Mouse (Mus musculus) limb, embryonic 10.5 days (tissue): ENCODE results near the gene Tspo2. TPM values are rescaled to one million over a fixed set of nuclear protein-coding genes. Genes with fewer than 3 reads are reported as not detected.
A peak's percentile ranks its signal among the peaks of the same experiment; 100 is the strongest.
"Not testable (repeated sequence)": the region's sequence is repeated elsewhere in the genome, so short reads cannot be mapped to it uniquely, and the experiment has no call there.

ENCODE experiments used
- DNase-seq: peaks from one replicate; pipeline ENCODE4 v3.0.0-alpha.2; 2017; ENCODE audit warnings: low spot score
- H3K27ac ChIP-seq: fragments of 300-500 bp; sonication (generic); 2 replicates; pipeline ENCODE4 v1.5.1; 2016; ENCODE audit warnings: mild to moderate bottlenecking
- H3K27me3 ChIP-seq: fragments of 300-500 bp; sonication (generic); 2 replicates; pipeline ENCODE4 v1.6.1; 2016; ENCODE audit warnings: low read depth, mild to moderate bottlenecking; ENCODE audit not compliant: poor library complexity, severe bottlenecking
- H3K36me3 ChIP-seq: fragments of 300-500 bp; sonication (generic); 2 replicates; pipeline ENCODE4 v1.6.1; 2016; ENCODE audit warnings: mild to moderate bottlenecking, moderate library complexity
- H3K4me1 ChIP-seq: fragments of 300-500 bp; sonication (generic); 2 replicates; pipeline ENCODE4 v1.6.1; 2016
- H3K4me3 ChIP-seq: fragments of 300-500 bp; sonication (generic); 2 replicates; pipeline ENCODE4 v1.5.1; 2016; ENCODE audit warnings: mild to moderate bottlenecking, moderate library complexity
- H3K9me3 ChIP-seq: fragments of 300-500 bp; sonication (generic); replicated peaks from 2 replicates; pipeline ENCODE4 v1.6.1; 2016; ENCODE audit warnings: mild to moderate bottlenecking
- WGBS: fragments of 180-500 bp; shearing (Covaris S2); methylation state at CpG from one replicate; pipeline ENCODE4 v1.1.7; 2016; 5-methylcytosine and 5-hydroxymethylcytosine counted together
- polyA plus RNA-seq: library from polyadenylated mRNA; unstranded; fragments of >200 nt; fragmentation: Nextera tagmentation; extraction: Ambion mirVana; gene quantifications from 2 replicates; pipeline ENCODE4 v1.2.1, GENCODE M21; 2016

Tspo2 gene
- polyA plus RNA-seq: not detected in 2 replicates

DNA sequence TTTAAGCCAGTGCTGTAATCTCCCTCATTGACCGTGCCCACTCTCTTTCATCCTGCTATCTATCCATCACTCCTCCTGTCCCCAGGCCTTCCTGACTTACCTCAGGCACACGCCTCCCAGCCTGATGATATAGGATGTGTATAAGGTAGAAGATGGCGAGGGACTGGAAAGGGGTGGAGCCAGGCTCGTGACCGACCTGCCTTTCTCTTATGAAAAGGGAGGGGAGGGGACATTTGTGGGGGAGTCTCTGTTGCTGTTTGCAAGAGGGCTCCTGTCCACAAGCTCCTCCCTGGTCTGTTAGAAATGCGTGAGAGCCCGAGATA is at the start of gene Tspo2:
Gene Tspo2 (minus strand): TSS at position 170 of the 323 bp plus-strand sequence.
- 60% methylated on average over 7 of the region's 7 CpGs for WGBS
- peak within 1 kb of the TSS; percentile 4; the same call in 1 of the 2 replicates for H3K27ac ChIP-seq
- H3K4me3 ChIP-seq: no peak within 1 kb of the TSS
- H3K4me1 ChIP-seq: peaks cover 9% of the 10 kb centered on the region; the same call in 1 of the 2 replicates
- H3K9me3 ChIP-seq: no peaks in the 10 kb centered on the region
- no peak for DNase-seq
- no peaks in the 10 kb centered on the region for H3K36me3 ChIP-seq
- H3K27me3 ChIP-seq: peaks cover 3% of the 10 kb centered on the region; the same call in 1 of the 2 replicates

GRCm38 (mm10) chr17:48500846-48501445 is 49.6 kb upstream of the Tspo2 start:
- no peak for DNase-seq
- WGBS: 82% methylated on average over 7 of the region's 7 CpGs
- Histone ChIP-seq H3K4me1 (peaks cover 4% of the 10 kb centered on the region; the same call in 1 of the 2 replicates), H3K36me3 (no peaks in the 10 kb centered on the region), H3K27ac (no peak overlapping the region), H3K9me3 (no peaks in the 10 kb centered on the region), H3K27me3 (no peaks in the 10 kb centered on the region), H3K4me3 (no peak overlapping the region)

GRCm38 (mm10) chr17:48497986-48498385 is 46.7 kb upstream of the Tspo2 start:
- DNase-seq: no peak
- 82% methylated on average over 3 of the region's 3 CpGs for WGBS
- H3K4me3 ChIP-seq: no peak overlapping the region
- peaks cover 5% of the 10 kb centered on the region for H3K4me1 ChIP-seq
- no peaks in the 10 kb centered on the region for H3K36me3 ChIP-seq
- H3K27ac ChIP-seq: no peak overlapping the region
- H3K9me3 ChIP-seq: no peaks in the 10 kb centered on the region
- no peaks in the 10 kb centered on the region for H3K27me3 ChIP-seq

GRCm38 (mm10) chr17:48493986-48494385 is 42.7 kb upstream of the Tspo2 start:
- Histone ChIP-seq H3K4me1 (peaks cover 5% of the 10 kb centered on the region), H3K27me3 (no peaks in the 10 kb centered on the region), H3K36me3 (no peaks in the 10 kb centered on the region), H3K9me3 (no peaks in the 10 kb centered on the region), H3K4me3 (no peak overlapping the region), H3K27ac (no peak overlapping the region)
- DNase-seq: no peak
- 66% methylated on average over 8 of the region's 8 CpGs for WGBS

- H3K9me3 ChIP-seq: no peaks in the 10 kb centered on the region
- no peak overlapping the region for H3K4me3 ChIP-seq
- no peaks in the 10 kb centered on the region for H3K27me3 ChIP-seq
- H3K4me1 ChIP-seq: peaks cover 5% of the 10 kb centered on the region
- WGBS: 55% methylated on average over 7 of the region's 7 CpGs
- H3K36me3 ChIP-seq: no peaks in the 10 kb centered on the region
- DNase-seq: no peak
- no peak overlapping the region for H3K27ac ChIP-seq
Measured at GRCm38 (mm10) chr17:48493582-48493981, 42.3 kb upstream of the Tspo2 start.

DNA sequence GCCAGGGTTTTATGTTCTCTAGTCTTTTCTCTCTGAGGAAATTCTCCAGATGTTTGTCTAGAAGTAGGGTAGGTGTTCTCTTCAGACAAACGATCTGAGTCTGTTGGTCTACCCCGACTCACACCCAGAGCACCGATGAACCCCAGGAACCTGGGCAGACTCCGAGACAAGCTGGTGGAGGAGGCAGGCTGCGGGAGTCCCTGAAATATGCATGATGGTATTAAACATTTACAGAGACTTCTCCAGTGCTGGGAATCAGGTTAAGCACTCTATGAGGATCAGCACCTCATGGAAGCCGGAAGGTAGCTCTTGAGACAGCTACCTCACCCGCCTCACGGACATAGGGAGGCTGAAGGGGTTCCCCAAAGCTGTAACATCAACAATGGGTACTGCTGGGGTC is 41.3 kb upstream of the Tspo2 start:
- Histone ChIP-seq H3K27me3 (no peaks in the 10 kb centered on the region), H3K36me3 (no peaks in the 10 kb centered on the region), H3K4me3 (no peak overlapping the region), H3K4me1 (peaks cover 5% of the 10 kb centered on the region), H3K9me3 (no peaks in the 10 kb centered on the region), H3K27ac (no peak overlapping the region)
- no peak for DNase-seq
- 94% methylated on average over 8 of the region's 8 CpGs for WGBS

DNA sequence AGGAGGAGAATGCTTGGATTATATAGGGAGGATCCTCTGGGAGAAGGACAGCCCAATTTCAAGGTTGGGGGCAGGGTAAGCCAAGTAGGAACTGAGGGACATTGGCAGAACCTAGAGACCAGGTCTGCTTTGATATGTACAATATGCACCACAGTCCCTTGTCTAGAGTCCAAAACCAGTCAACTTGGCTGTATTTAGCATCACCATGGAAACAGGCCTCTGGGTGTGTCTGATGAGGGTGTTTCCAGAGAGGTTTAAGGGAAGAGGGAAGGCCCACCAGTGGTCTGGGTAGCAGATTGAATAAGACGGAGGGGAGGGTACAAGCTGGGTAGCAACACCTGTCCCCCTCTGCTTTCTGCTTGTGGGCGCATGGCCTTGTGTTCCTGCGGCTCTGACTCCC is 38.1 kb upstream of the Tspo2 start:
- Histone ChIP-seq H3K27ac (no peak overlapping the region), H3K4me1 (peaks cover 5% of the 10 kb centered on the region), H3K9me3 (no peaks in the 10 kb centered on the region), H3K4me3 (no peak overlapping the region), H3K27me3 (no peaks in the 10 kb centered on the region), H3K36me3 (no peaks in the 10 kb centered on the region)
- DNase-seq: no peak
- 93% methylated on average over 3 of the region's 3 CpGs for WGBS

DNA sequence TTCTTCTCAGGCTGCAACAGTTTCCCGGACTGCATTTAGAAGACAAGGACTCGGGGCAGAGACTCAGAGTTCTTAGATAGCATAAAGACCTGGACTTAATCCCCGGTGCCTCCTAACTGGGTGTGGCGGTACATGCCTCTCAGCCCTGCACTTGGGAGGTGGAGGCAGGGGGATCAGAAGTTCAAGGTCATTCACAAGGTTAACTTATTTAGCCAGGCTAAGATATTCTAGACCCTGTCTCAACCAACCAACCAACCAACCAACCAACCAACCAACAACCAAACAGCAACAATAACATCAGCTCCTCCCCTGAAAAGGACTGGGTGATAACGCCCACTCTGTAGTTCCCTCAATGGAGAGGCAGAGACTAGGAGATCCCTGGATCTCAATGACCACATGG is 32.9 kb upstream of the Tspo2 start:
- DNase-seq: no peak
- Histone ChIP-seq H3K27me3 (no peaks in the 10 kb centered on the region), H3K4me1 (no peaks in the 10 kb centered on the region), H3K4me3 (no peak overlapping the region), H3K36me3 (no peaks in the 10 kb centered on the region), H3K27ac (no peak overlapping the region), H3K9me3 (no peaks in the 10 kb centered on the region)
- 91% methylated on average over 5 of the region's 5 CpGs for WGBS

DNA sequence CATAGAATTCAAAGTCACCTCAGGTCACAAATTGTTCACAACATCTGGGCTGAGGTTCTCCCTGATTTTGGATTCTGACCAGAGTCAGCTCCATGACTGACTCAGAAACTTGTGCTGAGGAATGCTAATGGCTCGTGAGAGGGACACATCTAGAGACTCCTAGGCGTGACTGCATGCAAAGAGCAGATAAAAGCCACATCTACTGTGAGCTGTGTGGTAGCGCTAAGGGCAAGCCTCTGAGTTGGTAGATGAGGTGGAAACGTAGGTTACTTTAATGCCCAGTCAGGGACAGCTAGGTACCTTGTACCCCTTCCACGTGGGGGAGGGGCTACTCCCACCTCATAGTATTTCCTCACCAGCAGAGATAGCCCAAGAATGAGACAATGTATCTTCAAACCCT is 32.4 kb upstream of the Tspo2 start:
- Histone ChIP-seq H3K36me3 (no peaks in the 10 kb centered on the region), H3K27ac (no peak overlapping the region), H3K27me3 (no peaks in the 10 kb centered on the region), H3K4me1 (no peaks in the 10 kb centered on the region), H3K4me3 (no peak overlapping the region), H3K9me3 (no peaks in the 10 kb centered on the region)
- WGBS: 94% methylated on average over 5 of the region's 5 CpGs
- DNase-seq: no peak

DNA sequence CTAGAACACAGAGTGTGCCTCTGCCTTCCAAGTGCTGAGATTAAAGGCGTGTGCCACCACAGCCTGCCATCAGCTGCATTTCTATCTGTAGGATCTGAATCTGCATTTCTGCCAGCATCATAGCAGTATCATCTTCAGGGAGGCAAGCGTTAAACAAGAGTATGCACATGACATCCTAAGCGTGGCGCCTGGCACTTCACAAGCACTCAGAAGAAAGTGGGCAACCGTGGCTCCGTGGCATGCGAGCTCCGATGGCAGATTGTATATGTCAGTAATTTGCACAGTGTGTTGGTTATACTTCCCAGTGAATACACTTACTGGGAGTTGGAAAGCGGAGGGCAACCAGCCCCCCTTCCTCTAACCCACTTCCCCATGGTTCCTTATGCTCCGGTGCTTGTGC is 28.6 kb upstream of the Tspo2 start:
- DNase-seq: no peak
- Histone ChIP-seq H3K4me1 (no peaks in the 10 kb centered on the region), H3K36me3 (no peaks in the 10 kb centered on the region), H3K9me3 (no peaks in the 10 kb centered on the region), H3K27ac (no peak overlapping the region), H3K4me3 (no peak overlapping the region), H3K27me3 (no peaks in the 10 kb centered on the region)
- WGBS: 88% methylated on average over 10 of the region's 10 CpGs

GRCm38 (mm10) chr17:48475444-48475843 is 24.1 kb upstream of the Tspo2 start:
- Histone ChIP-seq H3K36me3 (no peaks in the 10 kb centered on the region), H3K4me3 (no peak overlapping the region)
- WGBS: 84% methylated on average over 8 of the region's 8 CpGs

GRCm38 (mm10) chr17:48474282-48474681 is 23.0 kb upstream of the Tspo2 start:
- H3K36me3 ChIP-seq, H3K9me3 ChIP-seq, H3K27me3 ChIP-seq, H3K27ac ChIP-seq, DNase-seq, H3K4me3 ChIP-seq, H3K4me1 ChIP-seq: not testable (repeated sequence)
- WGBS: 86% methylated on average over 6 of the region's 6 CpGs

More at GRCm38 (mm10) chr17:48475444-48475843, 24.1 kb upstream of the Tspo2 start:
- H3K4me1 ChIP-seq: no peaks in the 10 kb centered on the region
- H3K9me3 ChIP-seq: no peaks in the 10 kb centered on the region
- no peaks in the 10 kb centered on the region for H3K27me3 ChIP-seq
- no peak overlapping the region for H3K27ac ChIP-seq
- DNase-seq: no peak

DNA sequence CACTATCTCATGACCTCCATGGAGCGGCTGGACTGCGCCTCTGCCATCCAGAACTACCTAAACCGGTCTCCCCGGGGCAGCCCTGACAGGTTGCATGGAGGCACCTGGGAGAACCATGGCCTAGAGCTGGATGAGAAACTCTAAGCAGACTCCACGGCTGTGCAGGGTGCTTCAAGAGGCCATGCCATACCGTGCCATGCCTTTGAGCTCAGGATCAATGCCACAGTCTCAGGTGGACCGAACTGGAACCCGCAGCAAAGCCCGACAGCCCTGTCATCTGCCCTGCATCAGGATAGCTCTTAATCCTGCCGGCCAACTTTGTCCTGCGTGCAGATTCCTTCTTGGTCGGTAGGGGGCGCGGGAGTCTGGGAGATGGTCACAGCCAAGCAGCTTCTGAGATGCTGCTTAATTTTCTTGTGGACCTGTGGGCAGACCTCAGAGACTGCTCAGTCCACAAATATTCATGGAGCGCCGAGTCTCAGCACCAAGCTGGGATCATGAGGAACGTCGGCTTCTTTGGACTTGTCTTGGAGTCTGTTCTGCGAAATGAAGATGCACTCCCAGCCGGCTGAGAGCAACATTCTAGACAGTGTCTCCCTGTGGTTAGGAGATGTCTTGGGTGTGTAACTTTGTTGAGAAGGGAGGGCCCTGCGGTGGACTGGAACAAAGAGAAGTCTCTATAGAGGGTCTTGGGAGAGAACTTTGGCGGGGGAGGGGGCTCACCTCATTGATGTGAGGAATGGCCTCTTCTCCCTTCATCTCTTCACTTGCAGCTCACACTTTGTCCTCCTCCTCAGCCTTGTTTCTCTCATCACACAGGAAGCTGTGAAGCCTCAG is 16.3 kb upstream of the Tspo2 start:
- Histone ChIP-seq H3K4me1 (peaks cover 10% of the 10 kb centered on the region), H3K9me3 (no peaks in the 10 kb centered on the region), H3K27ac (no peak overlapping the region), H3K27me3 (peaks cover 23% of the 10 kb centered on the region), H3K4me3 (peak overlapping the region; percentile 36), H3K36me3 (no peaks in the 10 kb centered on the region)
- DNase-seq: peak; percentile 92
- 8% methylated on average over 22 of the region's 22 CpGs for WGBS
